Mouse (Mus musculus) gastrocnemius, adult 8-10 months (tissue): ENCODE results near the gene Elf2. TPM values are rescaled to one million over a fixed set of nuclear protein-coding genes. Genes with fewer than 3 reads are reported as not detected.

ENCODE experiments used
- DNase-seq, 2 experiments: peaks; one replicate each; pipeline ENCODE4 v3.0.0; 2022; ENCODE audit warnings: low spot score in 2 of 2
- total RNA-seq, 4 experiments: library from RNA; stranded (reverse); gene quantifications; 2 replicates each; pipeline ENCODE4 v1.2.4; 2022

Gene Elf2
- total RNA-seq, result 10 to 100 TPM; 45.1 to 52.6 (median 48.5) TPM

DNA sequence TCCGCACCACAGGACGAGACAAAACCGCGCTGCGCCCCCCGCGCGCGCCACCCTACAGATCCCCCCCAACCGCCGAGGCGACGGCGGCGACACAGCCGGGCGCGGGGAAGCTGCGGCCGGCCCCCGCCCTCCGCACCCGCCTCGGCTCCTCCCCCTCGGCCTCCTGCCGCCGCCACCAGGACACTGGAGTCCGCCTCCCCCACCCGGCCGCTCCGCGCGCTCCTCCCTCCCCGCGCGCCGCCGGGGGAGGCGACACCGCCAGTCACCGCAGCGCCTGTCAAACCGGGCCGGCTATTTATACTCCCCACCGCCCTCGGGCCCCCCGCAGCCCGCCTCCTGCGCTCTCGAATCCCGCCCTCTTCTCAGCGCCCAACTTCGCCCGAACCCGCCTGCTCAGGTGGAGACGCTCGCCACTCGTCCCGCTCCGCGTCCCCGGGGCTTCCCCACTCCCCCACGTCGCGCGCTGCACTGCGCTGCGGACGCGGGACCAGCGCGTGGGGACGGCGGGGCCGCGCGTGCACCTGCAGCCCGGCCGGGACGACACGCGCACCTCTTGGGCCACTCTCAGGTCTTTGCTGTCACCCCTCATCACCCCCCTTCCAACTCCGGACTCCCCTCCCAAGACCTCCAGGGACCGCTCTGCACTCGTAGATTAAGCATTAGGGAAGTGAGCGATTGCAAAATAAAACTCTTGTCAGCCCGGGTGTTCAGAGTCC lies at the start of gene Elf2:
Elf2 (minus strand) TSS at position 112 of the 716 bp plus-strand sequence.
- DNase-seq, result peak; percentile 85 to 89

DNA sequence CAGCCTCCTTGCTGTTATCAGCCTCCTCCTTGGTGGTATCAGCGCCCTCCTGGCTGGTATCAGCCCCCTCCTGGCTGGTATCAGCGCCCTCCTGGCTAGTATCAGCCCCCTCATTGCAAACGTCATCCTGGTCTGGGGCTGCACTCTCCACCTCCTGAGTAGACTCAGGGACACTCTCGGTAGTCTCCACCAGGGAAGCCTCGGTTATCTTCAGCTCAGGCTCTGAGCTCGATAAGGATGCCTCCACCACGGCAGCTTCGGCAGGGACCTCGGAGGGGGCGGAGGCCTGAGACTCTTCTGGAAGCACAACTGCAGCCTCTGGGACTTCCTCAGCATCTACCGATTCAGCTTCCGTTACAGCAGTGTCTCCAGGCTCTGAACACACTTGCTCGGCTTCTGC lies 48.4 kb upstream of the Elf2 start:
- no peak for DNase-seq

DNA sequence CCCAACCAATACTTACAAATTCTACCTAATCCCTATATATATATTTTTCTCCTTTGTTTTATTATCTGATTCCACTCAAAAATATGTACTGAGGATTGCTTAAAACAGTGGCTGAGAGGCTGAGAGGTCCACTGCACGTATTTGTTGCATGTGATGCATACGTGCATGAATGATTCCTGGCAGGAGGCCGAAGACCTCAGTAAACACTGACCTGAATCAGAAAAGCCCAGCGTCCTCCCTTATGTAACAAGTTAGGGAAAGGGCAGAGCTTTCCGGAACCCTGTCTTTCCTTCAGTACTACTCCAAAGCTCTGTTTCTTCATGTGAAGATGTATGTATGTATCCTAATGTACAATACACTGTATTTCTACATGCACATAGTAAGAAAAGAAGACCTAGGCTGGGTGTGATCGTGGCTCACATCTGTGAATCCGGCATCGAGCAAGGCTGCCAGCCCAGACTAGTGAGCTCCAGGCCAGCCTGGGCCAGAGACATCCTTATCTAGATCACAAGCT lies 47.5 kb upstream of the Elf2 start:
- no peak for DNase-seq

DNA sequence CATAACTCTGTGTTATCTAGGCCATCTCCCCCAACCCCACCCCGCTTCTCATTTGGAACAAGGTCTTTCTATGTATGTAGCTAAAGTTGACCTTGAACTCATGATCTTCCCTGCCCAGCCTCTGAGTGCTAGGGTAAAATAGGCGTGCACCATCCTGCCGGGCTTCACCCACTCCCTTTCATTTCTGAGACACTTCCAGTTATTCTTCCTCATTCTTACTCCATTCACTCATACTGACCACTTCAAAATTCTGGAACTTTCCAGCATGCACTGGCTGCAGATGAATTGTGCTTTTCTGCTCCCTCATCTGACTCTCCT lies 46.6 kb upstream of the Elf2 start:
- no peak for DNase-seq

DNA sequence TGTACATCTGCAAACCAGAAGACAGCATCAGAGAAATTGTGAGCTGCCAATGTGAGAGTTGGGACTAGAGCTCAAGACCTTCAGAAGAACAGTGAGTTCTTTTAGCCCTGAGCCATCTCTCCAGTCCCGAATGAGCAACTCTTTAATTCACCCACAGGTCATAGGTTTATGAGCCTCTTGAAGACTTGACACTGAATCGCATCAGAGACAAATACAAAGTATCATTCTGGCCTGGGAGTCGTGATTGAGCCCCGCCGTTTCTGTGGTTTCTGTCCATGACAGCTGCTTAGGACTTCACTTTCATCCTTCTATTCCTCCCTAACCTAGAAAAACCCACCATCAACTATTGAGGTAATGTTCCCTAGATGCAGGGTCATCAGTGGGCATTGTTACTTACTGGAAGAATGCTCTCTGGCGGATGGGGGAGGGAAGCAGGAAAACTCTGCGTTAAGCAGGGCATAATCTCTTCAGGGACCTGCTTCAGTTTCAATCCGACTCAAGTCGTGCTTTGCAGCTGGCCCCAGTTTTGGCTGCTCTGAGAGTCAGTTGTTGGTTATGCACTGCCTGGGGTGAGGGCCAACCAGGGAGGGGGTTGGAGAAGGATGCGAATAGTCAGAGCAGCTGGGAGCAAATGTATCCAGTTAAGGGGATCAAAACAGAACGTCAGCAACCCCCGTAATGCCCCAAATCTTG lies 46.1 kb upstream of the Elf2 start:
- DNase-seq, result peak; percentile 20 to 25

DNA sequence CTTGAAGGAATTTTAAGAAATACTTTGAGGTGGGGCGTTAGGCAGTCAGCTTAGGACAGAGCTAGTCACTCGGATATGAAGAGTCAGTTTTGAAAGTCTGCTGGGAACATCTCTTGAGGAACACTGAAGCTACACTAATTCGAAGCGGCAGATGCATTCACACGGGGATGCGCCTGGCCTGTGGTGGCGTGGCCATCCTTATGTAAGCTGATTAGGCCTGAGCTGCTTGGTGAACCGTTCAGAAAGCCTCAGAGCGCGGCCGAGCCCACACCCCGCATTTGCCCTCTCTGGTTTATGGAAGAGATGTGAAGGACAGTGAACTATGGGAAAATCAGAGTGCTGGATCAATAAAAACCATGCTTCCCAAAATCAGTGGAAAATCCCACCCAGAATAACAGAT lies 42.9 kb upstream of the Elf2 start:
- DNase-seq, result no peak

DNA sequence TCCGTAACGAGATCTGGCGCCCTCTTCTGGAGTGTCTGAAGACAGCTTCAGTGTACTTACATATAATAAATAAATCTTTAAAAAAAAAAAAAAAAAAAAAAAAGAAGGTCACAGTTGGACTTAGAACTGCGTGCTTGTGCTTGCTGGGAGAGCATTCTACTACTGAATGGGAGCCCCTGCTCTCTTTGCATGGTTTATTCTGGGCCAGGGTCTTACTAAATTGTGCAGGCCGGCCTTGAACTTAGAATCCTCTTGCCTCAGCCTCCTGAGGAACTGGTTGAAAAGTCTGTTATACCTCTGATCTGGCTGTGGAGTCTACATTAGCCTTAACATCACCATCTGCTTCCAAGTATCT lies 40.2 kb upstream of the Elf2 start:
- DNase-seq, result no peak

DNA sequence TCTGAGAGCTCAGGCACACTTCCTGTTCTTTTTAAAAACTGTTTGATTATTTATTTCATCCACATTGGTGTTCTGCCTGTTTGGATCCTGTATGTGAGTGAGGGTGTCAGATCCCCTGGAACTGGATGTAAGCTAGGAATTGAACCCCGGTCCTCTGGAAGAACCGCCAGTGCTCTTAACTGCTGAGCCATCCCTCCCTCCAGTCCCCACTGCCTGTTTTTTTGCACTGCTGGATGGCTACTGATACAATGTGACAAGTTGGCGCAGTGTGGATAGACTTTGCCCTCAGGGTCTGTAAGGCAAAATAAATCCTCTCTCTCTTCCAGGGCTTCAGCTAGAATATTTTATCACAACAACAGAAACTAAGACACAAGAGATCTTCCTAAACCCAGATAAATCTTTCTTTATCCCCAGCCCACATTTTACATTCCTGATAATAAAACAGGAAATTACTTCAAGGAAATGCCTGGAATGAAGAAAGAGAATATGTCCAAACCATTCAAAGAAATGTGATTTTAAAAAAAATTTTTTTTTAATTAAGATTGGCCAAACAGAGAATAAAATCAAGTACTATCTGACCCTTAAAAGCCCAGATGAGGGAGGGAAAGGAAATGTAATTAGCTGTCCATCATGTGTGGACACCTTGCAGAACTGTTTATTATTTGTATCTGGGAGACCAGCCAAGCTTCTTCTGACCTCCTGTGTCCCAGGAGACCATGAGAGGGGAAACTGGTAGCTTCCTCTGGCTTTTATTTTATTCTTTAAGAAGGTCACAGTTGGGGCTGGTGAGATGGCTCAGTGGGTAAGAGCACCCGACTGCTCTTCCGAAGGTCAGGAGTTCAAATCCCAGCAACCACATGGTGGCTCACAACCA lies 39.6 kb upstream of the Elf2 start:
- no peak for DNase-seq

DNA sequence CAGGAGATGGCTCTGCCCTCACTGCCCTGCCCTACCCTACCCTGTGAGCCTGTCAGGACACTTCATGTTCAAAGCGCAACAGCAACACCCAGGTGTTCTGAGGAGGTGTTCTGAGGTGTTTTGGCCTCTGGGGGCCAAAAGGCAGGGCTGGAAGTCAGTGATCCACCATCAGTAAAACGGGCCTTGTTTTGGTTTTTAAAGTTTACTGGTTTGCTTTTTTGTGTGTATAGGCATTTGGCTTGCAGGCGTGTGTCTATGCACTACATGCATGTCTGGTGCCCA lies 38.1 kb upstream of the Elf2 start:
- DNase-seq, result no peak

DNA sequence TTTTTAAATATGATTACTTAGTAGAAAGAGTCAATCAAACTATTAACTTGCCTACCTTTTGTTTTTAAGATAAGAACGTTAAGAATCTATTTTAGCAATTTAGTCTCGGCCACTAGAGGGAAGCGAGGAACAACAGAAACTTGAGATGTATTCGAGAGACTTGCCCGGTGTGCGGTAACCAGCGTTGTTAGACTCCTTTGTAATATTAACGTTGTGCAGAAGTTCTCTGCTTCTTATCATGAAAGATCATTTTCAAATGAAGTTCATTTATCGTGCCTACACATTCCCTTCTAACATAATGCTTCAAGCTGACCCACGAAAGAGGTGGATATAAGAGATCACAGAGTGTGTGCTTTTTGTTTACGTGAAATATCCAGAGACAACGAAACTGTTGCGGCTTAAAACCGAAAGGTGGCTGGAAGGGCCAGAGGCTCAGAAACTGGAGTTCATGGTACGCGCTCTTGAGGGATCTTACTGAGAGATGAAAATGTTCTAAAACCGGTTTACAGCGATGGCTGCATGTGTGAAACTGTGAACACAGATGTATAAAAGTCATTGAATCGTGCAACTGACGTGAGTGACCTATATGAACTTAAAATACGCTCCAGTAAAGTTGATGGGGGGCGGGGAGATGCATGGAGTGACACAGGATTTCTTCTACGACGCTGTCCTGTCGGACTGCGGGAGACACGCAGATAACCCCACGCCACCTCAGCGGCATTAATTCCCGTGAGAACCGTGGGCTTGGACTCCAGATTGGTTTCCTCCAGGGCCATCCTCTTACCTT lies 37.6 kb upstream of the Elf2 start:
- no peak for DNase-seq

DNA sequence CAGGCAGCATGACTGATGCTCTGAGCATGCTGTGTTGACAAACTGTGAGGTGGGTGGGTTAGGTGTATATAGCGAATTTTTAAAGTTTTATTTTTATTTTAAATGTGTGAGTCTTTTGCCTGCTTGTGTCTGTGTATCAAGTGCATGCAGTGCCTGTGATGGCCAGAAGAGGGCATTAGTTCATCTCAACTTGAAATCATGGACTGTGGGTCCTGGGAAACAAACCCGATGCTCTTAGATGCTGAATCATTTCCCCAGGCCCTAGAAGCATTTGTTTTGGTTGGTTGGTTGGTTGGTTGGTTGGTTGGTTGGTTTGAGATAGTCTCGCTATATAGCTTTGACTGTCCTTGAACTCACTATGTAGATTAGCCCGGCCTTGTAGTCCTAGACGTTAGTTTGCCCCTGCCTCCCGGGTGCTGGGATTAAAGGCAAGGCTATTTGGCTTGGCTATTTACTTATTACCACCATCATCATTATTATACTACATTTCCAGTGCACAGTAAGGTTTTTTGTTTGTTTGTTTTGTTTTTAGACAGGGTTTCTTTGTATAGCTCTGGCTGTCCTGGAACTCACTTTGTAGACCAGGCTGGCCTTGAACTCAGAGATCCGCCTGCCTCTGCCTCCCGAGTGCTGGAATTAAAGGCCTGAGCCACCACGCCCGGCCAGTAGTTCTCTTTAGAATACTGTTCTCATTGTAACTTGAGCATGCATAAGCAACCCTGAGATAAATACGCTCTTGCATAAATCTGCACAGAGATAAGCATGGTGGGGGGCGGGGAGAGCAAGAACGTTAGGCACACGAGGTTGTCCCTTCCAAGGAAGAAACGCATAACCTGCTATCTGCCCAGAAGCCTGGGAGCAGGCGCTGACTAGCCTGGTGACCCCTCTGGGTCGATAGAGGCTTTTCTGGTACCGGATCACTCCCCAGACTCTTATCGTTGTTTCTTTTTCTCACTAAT lies 35.1 kb upstream of the Elf2 start:
- DNase-seq, result peak; percentile 46

DNA sequence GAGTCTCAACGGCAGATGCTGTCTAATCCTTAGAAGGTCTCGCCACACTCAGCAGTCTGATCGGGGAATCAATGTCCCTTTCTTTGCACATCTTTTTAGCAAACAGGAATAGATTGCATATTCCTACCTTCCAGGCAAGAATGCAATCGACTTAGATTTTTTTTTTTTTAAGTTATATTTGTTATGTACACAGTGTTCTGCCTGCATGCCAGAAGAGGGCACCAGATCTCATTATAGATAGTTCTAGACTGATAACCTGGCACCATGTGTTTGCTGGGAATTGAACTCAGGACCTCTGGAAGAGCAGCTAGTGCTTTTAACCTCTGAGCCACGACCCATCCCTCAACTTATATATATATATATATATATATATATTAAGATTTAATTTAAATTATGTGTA lies 33.1 kb upstream of the Elf2 start:
- DNase-seq, result no peak

DNA sequence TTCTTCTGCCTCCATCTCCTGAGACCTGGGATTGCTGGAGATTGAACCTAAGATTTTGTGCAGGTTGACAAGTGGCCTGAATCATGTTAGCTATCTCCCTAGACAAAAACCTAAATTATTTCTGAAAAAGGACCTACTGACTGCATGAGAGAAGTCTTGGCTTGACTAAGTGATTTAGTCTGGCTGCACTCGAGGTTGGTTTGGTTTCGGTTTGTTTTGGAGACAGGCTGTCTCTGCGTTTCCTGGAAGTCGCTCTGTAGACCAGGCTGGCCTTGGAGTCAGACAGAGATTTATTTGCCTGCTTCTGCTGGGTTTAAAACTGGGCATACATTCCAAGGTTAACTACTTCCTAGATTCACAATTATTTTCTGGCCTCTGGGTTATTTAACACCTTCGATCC lies 32.4 kb upstream of the Elf2 start:
- no peak for DNase-seq

DNA sequence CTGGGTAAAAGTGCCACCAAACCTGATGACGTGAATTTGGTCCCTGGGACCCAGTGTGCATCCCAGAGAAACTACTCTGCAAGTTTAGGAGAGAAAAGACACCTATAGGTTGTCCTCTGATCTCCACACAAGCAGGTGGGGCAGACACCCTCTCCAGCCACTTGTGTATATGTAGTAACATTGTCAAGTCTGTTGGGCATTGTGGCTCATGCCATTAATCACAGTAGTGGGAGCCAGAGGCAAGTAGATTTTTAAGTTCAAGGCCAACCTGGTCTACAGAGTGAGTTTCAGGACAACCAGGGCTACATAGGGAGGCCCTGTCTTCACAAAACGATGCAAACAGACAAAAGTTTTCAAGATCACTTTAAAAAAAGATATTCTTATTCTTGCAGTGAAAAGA lies 31.4 kb upstream of the Elf2 start:
- no peak for DNase-seq

DNA sequence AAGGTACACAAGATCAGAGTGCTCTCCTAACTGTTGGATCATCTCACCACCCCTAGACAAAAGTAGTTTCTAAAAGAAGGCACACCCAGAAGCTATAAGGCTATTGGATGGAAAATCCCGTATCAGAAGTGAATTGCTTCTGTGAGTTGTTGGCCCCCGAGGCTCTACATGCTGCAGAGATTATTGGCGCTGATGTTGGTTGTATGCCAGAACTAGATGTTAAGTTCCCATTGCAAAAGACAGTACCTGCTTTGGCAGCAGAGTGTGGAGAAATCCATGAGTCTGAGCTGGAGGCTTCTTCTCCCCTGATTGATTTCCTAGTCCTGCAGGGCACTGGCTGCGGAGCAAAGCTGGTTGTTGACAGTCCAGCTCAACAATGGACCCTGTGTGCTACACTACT lies 27.5 kb upstream of the Elf2 start:
- no peak for DNase-seq

DNA sequence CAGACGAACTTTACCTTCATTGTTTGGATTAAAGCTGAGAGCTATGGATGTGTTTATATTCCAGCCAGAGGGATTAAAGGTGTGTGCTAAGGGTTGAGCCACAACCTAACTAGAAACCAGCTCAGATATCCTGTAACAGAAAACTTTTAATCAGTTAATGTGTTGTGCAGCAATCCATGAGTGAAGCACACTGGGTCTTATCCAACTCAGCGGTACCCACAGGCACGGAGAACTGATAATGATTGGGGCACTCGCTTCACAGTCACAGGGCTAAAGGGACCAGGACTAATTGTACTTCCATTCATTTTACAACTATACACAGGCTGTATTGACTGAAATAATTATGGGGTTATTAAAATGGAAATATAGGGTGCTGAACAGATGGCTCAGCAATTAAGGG lies 26.5 kb upstream of the Elf2 start:
- no peak for DNase-seq

DNA sequence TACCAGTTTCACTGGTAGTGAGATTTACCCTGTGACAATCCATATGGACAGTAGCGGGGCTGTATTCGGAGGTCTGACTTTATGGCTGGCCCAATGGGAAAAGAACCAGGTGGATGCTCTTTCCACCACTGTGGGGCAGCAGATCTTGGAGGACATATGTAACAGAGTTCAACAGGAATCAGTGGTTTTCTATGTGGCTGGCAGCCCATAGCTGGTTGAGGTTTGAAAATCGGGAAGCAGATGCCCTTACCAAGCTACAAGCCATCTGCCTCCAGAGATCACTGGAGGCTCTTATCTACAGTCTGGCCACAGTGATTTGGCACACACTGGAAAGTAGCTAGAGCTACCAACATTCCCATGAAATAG lies 25.0 kb upstream of the Elf2 start:
- DNase-seq, result no peak

DNA sequence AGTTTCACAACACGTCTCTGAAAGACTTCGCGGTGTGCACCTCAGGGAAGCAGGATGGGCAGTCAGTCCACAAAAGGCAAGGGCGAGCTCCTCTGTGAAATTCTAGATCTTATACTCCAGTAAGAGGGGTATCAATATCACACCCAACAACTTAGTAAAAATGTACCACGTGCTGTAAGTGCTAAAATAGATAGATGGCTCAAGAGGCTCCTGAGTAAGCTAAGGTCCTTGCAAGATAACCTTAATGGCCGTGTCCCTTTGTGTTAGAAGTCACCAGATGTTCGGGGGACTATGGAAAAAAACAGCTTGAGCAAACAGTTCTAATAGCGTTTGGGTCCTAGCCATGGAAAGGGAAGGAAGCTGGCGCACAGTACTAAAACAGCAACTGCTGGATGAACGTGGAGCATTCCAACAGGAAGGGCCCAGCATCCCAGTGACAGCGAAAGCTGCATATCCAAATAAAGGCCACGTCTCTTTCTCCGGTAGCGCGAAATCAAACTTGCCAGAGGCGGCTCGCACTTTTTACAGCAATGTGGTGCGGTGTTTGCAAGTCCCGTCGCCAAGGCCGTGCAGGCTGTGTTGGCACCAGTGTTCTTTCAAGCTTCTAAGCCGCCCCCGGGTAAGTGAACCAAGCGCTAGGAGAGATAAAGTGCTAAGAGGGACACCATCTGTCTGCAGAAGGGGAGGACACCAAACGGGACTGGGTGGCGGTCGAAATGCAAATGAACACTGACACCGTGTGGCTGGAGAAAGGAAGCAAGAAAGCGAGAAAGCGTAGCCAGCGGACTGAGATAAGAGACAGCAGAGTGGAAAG lies 24.4 kb upstream of the Elf2 start:
- peak; percentile 50 to 54 for DNase-seq

DNA sequence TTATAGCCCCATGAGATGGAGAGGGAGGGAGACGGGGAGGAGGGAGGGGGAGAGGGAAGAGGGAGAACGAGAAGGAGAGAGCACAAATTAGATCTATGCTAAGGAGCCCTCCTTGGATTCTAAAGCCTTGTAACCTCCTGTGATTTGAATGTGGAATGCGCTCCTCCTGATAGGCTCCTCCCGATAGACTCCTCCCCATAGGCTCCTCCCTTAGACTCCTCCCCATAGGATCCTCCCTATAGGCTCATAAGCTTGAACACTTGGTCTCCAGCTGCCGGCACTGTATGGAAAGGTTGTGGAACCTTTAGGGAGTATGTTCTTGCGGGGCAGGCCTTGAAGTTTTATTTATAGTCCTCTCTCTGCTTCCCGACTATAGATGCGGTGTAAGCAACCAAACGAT lies 20.6 kb upstream of the Elf2 start:
- no peak for DNase-seq
